Mouse (Mus musculus) brain, embryonic 14.5 days (tissue): ENCODE measurements around the gene Scn7a.

Experiments used
- CTCF ChIP-seq: fragments of 200-500 bp; IDR thresholded peaks from 2 replicates; pipeline ENCODE4 v1.5.1; 2012; ENCODE audit warnings: inconsistent platforms, mild to moderate bottlenecking, moderate library complexity, borderline replicate concordance; ENCODE audit not compliant: insufficient read depth, insufficient read length; ENCODE audit errors: extremely low read depth
- POLR2A ChIP-seq: fragments of 200-500 bp; IDR thresholded peaks from 2 replicates; pipeline ENCODE4 v1.6.1; 2012; ENCODE audit warnings: mild to moderate bottlenecking, inconsistent platforms, borderline replicate concordance; ENCODE audit not compliant: poor library complexity, insufficient read depth, insufficient read length, severe bottlenecking; ENCODE audit errors: extremely low read depth

DNA sequence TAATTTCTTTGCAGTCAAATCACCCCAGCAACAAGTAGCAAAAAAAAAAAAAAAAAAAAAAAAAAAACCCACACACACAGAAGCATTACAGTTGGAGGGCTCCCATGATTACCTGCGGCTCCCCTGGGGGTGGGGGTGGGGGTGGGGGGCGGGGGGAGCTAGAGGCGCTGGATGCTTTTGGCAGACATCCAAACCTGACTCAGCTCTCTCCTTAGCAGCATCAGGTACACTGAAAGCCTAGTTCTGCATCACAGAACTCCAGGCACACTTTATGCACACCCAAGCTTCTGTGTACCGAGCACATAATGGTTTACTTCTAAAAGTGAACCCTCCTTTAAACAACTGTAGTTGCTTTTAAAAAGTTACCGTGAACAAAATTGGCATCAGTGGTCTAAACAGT is 152.0 kb downstream of the Scn7a start:
- no peak for TF ChIP-seq POLR2A
- TF ChIP-seq CTCF: no peak
